Mouse (Mus musculus) neural tube, embryonic 11.5 days (tissue): ENCODE data around the gene Kif1b. TPM values are rescaled to one million over a fixed set of nuclear protein-coding genes. Genes with fewer than 3 reads are reported as not detected.

Experiments
- ATAC-seq: fragments of 200-750 bp; cut with Nextera tagmentation; 2 replicates; pipeline ENCODE4 v1.8.0; 2017; ENCODE audit warnings: moderate number of reproducible peaks, mild to moderate bottlenecking, moderate TSS enrichment, moderate library complexity; ENCODE audit not compliant: insufficient read depth, low FRiP score, low TSS enrichment
- DNase-seq: peaks from one replicate; pipeline ENCODE4 v3.0.0-alpha.2; 2015; ENCODE audit warnings: low spot score
- H3K27ac ChIP-seq: fragments of 300-500 bp; sonication (generic); 2 replicates; pipeline ENCODE4 v1.5.1; 2014; ENCODE audit warnings: low read depth, mild to moderate bottlenecking, low read length
- H3K27me3 ChIP-seq: fragments of 300-500 bp; sonication (generic); 2 replicates; pipeline ENCODE4 v1.6.1; 2014; ENCODE audit warnings: mild to moderate bottlenecking, low read length, mixed read lengths; ENCODE audit not compliant: control insufficient read depth, insufficient read depth
- H3K36me3 ChIP-seq: fragments of 300-500 bp; sonication (generic); 2 replicates; pipeline ENCODE4 v1.6.1; 2014; ENCODE audit warnings: mild to moderate bottlenecking, low read length, moderate library complexity, mixed read lengths; ENCODE audit not compliant: control insufficient read depth, insufficient read depth
- H3K4me1 ChIP-seq: fragments of 300-500 bp; sonication (generic); 2 replicates; pipeline ENCODE4 v1.6.1; 2014; ENCODE audit warnings: low read length, mixed read lengths; ENCODE audit not compliant: control insufficient read depth, insufficient read depth
- H3K4me2 ChIP-seq: fragments of 300-500 bp; sonication (generic); 2 replicates; pipeline ENCODE4 v1.6.1; 2014; ENCODE audit warnings: low read depth, mild to moderate bottlenecking, moderate library complexity
- H3K4me3 ChIP-seq: fragments of 300-500 bp; sonication (generic); 2 replicates; pipeline ENCODE4 v1.5.1; 2014; ENCODE audit warnings: low read depth, low read length
- H3K9ac ChIP-seq: fragments of 300-500 bp; sonication (generic); 2 replicates; pipeline ENCODE4 v1.6.1; 2014; ENCODE audit warnings: mild to moderate bottlenecking, low read length
- H3K9me3 ChIP-seq: fragments of 300-500 bp; sonication (generic); 2 replicates; pipeline ENCODE4 v1.6.1; 2016; ENCODE audit warnings: low read length; ENCODE audit not compliant: control insufficient read depth
- WGBS: fragments of 180-500 bp; shearing (Covaris S2); extraction: QIAGEN DNeasy Blood & Tissue Kit; methylation state at CpG from one replicate; pipeline ENCODE4 v1.1.7; 2014; 5-methylcytosine and 5-hydroxymethylcytosine counted together
- polyA plus RNA-seq: library from polyadenylated mRNA; unstranded; fragments of >200 nt; fragmentation: Nextera tagmentation; extraction: Ambion mirVana; gene quantifications from 2 replicates; pipeline ENCODE4 v1.2.1, GENCODE M21; 2014

The Kif1b gene
- polyA plus RNA-seq, 1 experiment from 2014 or later, result 104 TPM

DNA sequence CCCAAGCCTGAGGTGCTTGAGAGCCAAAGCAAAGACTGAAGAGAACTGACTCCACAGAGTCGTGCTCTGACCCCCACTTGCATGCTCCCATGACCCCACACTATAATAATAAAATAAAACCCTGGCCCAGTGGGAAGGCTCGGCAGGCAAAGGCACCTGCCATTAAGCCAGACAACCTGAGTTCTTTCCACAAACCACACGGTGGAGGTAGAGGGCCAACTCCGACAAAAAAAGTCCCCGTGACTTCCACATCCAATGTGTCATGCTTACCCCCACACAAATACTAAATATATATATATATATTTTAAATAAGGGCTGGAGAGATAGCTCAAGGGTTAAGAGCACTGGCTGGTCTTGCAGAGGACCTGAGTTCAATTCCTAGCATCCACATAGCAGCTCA, 143.3 kb downstream of the Kif1b start:
- Histone ChIP-seq H3K9me3 (no peaks in the 10 kb centered on the region), H3K4me2 (no peak overlapping the region), H3K4me1 (no peaks in the 10 kb centered on the region; the same call in 1 of the 2 replicates), H3K4me3 (no peak overlapping the region), H3K9ac (no peak overlapping the region), H3K27ac (no peak overlapping the region), H3K27me3 (no peaks in the 10 kb centered on the region), H3K36me3 (peaks cover 6% of the 10 kb centered on the region)
- WGBS, result 63% methylated on average over 5 of the region's 5 CpGs
- ATAC-seq (no peak), DNase-seq (no peak)

DNA sequence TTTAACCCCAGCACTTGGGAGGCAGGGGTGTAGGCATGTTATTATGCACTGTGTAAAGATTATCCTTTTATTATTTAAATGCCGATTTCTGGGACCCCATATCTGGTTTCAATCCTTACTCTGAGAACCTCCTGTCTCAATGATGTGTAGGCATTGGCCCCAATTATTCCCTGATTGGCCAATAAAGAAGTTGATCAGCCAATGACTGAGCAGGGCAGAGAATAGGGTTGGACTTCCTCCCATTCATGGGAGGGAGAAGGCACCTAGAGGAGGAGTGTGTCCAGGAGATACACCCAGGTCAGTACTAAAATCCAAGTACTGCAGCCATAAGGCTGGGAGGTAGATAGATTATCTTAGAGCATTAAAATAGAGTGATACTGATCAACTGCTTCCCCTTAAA, 144.3 kb downstream of the Kif1b start:
- no peaks in the 10 kb centered on the region for H3K27me3 ChIP-seq
- no peaks in the 10 kb centered on the region; the same call in 1 of the 2 replicates for H3K4me1 ChIP-seq
- ATAC-seq, result no peak
- no peaks in the 10 kb centered on the region for H3K9me3 ChIP-seq
- H3K4me2 ChIP-seq, result no peak overlapping the region
- H3K36me3 ChIP-seq, result peaks cover 9% of the 10 kb centered on the region
- no peak overlapping the region for H3K27ac ChIP-seq
- DNase-seq, result no peak
- WGBS, result 79% methylated on average over 1 of the region's 1 CpGs
- no peak overlapping the region for H3K4me3 ChIP-seq
- H3K9ac ChIP-seq, result no peak overlapping the region

DNA sequence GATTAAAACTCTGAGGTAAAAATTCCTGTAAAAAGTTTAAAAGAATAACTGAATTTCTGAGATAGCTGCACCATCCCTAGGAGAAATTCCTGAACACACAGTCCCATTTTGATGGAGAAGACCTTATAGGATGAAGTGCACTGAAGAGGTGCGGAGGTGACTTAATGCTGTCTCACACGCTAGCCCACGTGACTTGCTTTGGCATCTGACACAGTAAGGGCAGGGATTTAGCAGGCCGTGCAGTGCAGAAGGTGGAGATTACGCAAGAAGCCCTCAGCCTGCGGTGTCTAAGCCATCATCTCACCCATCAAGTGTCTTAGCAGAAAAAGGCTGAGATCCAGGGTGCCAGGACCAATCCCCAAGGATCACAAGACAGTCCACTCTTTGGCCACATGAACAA, 146.3 kb downstream of the Kif1b start:
- no peak for ATAC-seq
- Histone ChIP-seq H3K4me2 (no peak overlapping the region), H3K27me3 (no peaks in the 10 kb centered on the region), H3K9ac (no peak overlapping the region), H3K36me3 (peaks cover 18% of the 10 kb centered on the region), H3K4me3 (no peak overlapping the region), H3K4me1 (no peaks in the 10 kb centered on the region; the same call in 1 of the 2 replicates), H3K27ac (no peak overlapping the region), H3K9me3 (no peaks in the 10 kb centered on the region)
- DNase-seq, result no peak
- WGBS, result 95% methylated on average over 6 of the region's 6 CpGs

DNA sequence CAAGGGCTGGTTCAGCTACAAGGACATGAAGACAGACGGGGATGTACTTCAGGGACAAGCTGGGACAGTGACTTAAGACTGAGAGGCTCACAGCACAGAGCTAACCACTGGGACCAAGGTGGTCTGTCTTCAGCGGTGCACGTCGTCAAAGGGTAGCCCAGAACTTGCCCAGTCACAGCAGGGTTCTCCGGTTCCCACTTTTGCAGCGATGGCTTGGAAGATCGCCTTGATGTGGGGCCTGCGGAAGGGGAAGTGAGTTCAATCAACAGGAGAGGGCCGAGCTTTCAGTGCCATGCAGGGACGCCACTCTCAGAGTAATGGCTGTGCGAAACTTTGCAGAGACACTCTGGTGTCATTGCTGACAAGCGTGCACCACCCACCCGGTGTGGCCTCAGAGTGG, 147.6 kb downstream of the Kif1b start:
- H3K9ac ChIP-seq, result no peak overlapping the region
- no peak overlapping the region for H3K4me2 ChIP-seq
- no peak overlapping the region for H3K27ac ChIP-seq
- no peaks in the 10 kb centered on the region for H3K4me1 ChIP-seq
- H3K27me3 ChIP-seq, result no peaks in the 10 kb centered on the region
- ATAC-seq (no peak), DNase-seq (no peak)
- H3K4me3 ChIP-seq, result no peak overlapping the region
- H3K9me3 ChIP-seq, result no peaks in the 10 kb centered on the region
- 85% methylated on average over 13 of the region's 13 CpGs for WGBS
- peaks cover 29% of the 10 kb centered on the region for H3K36me3 ChIP-seq

DNA sequence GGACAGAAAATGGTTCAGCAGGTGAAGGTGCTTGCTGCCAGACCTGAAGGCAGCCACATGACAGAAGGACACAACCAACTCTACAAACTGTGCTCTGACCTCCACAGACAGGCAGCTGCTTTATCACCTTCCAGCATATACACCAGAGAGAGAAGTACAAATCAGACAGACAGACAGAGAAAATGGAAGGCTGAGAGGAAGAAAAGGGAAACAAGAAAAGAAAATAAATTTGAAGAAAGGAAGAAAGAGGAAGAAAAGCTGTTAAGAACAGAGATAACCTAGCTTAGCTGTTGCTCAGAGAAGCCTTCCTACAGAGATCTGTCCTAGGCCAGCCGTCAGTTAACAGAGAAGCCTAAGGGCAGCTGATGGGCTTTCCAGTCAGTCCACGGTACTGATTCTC, 148.3 kb downstream of the Kif1b start:
- Histone ChIP-seq H3K27ac (no peak overlapping the region), H3K9me3 (no peaks in the 10 kb centered on the region), H3K9ac (no peak overlapping the region), H3K27me3 (no peaks in the 10 kb centered on the region), H3K4me2 (no peak overlapping the region), H3K4me3 (no peak overlapping the region), H3K4me1 (no peaks in the 10 kb centered on the region), H3K36me3 (peaks cover 30% of the 10 kb centered on the region)
- WGBS, result 89% methylated on average over 2 of the region's 2 CpGs
- DNase-seq (no peak), ATAC-seq (no peak)

DNA sequence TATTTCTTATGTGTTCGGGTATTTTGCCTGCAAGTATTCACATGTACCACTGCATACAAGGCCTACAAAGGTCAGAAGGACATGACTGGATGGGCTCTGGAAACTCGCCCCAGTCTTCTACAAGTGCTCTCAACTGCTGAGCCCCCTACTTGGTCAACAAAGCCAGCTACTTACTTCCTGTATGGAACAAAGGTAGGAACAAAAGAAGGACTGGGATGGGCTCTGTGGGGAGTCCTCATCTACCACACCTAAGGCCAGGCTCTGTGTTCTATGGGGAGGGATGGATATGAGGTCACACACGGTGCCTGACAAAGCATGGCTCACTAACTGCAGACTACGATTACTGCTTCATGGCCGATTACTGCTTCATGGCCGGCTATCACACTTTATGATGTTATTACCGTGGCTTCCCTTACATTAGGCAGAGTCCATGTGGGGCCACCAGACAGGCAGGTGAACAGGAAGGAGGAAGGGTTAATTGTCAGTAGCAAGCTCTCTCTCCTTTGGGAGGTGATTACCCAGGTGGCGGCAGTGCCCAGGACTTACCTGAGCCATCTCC, 150.0 kb downstream of the Kif1b start:
- WGBS, result 77% methylated on average over 8 of the region's 8 CpGs
- peaks cover 36% of the 10 kb centered on the region for H3K36me3 ChIP-seq
- no peak for DNase-seq
- no peak overlapping the region for H3K9ac ChIP-seq
- ATAC-seq, result no peak
- no peaks in the 10 kb centered on the region for H3K9me3 ChIP-seq
- no peak overlapping the region for H3K27ac ChIP-seq
- H3K4me2 ChIP-seq, result no peak overlapping the region
- H3K4me3 ChIP-seq, result no peak overlapping the region
- no peaks in the 10 kb centered on the region for H3K4me1 ChIP-seq
- H3K27me3 ChIP-seq, result no peaks in the 10 kb centered on the region

DNA sequence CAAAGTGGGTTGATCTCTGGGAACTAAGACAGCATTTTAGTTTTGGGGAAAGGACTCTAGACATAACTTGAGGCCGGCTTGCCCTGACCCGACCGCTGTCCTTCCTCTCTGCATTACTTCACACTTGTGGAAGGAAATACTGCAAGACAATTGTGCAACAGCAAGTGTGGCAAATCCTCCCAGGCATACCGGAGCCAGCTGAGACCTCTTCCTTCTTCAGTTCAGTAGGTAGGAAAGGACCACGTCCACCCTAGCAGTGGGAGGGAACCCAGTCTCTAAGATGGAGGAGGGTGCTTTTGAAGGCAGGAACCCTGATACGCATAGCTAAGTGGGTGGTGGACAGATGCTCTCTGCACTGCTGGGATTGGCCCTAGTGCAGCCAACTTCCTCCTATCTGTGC, 151.8 kb downstream of the Kif1b start:
- H3K36me3 ChIP-seq, result peaks cover 50% of the 10 kb centered on the region
- H3K27me3 ChIP-seq, result no peaks in the 10 kb centered on the region
- 98% methylated on average over 6 of the region's 6 CpGs for WGBS
- no peak overlapping the region for H3K27ac ChIP-seq
- no peaks in the 10 kb centered on the region for H3K9me3 ChIP-seq
- H3K4me2 ChIP-seq, result no peak overlapping the region
- H3K4me1 ChIP-seq, result no peaks in the 10 kb centered on the region
- DNase-seq (no peak), ATAC-seq (no peak)
- no peak overlapping the region for H3K9ac ChIP-seq
- H3K4me3 ChIP-seq, result no peak overlapping the region

DNA sequence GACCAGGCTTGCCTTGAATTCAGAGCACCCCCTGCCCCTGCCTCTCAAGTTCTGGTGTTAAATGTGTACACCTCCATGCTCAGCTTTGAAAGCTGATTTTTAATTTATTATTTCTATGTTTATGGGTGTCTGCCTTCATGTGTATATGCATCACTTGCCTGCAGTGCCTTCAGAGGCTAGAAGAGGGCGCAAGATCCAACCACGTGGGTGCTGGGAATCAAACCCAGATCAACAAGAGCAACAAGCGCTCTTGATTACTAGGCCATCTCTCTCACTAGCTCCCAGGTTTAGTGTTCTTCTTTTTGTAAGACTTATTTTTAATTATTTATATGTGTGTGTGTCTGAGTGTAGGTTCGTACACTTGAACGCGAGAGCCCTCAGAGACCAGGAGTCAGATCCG, 152.6 kb downstream of the Kif1b start:
- H3K27ac ChIP-seq, result no peak overlapping the region
- H3K4me1 ChIP-seq, result no peaks in the 10 kb centered on the region
- ATAC-seq (no peak), DNase-seq (no peak)
- H3K4me3 ChIP-seq, result no peak overlapping the region
- peaks cover 48% of the 10 kb centered on the region for H3K36me3 ChIP-seq
- H3K27me3 ChIP-seq, result no peaks in the 10 kb centered on the region
- WGBS, result 95% methylated on average over 7 of the region's 7 CpGs
- H3K9ac ChIP-seq, result no peak overlapping the region
- no peak overlapping the region for H3K4me2 ChIP-seq
- H3K9me3 ChIP-seq, result no peaks in the 10 kb centered on the region

DNA sequence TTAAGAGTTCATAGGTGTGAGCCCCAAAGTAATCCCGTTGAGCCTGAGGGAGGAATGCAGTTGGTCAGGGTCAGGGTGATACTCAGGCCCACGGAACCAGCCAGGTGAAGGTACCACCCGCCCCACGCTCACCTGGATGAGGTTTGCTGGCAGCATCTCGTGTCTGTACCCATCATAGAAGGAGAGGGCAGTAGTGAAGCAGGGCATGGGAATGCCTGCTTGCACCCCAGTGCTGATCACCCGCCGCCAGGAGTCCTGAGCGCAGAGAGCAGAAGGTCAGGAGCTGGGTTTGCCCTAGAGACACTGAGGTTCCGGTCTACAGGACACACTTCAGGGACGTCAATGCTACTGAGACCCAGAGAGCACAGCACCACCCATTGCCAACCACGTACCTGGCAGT, 156.8 kb downstream of the Kif1b start:
- no peaks in the 10 kb centered on the region for H3K27me3 ChIP-seq
- no peak for DNase-seq
- no peak overlapping the region for H3K4me2 ChIP-seq
- H3K4me1 ChIP-seq, result no peaks in the 10 kb centered on the region
- H3K9me3 ChIP-seq, result no peaks in the 10 kb centered on the region
- H3K9ac ChIP-seq, result no peak overlapping the region
- peaks cover 30% of the 10 kb centered on the region for H3K36me3 ChIP-seq
- no peak overlapping the region for H3K4me3 ChIP-seq
- no peak overlapping the region for H3K27ac ChIP-seq
- WGBS, result 91% methylated on average over 11 of the region's 11 CpGs
- no peak for ATAC-seq
